Mouse (Mus musculus) CD4-positive helper T cell, adult 2 months (primary cell): ENCODE results near the gene Ankrd33b.

Experiments
- DNase-seq: peaks from one replicate; pipeline ENCODE4 v3.0.0-alpha.2; 2012; ENCODE audit warnings: low read depth, missing footprints, low spot score

Gene Ankrd33b

DNA sequence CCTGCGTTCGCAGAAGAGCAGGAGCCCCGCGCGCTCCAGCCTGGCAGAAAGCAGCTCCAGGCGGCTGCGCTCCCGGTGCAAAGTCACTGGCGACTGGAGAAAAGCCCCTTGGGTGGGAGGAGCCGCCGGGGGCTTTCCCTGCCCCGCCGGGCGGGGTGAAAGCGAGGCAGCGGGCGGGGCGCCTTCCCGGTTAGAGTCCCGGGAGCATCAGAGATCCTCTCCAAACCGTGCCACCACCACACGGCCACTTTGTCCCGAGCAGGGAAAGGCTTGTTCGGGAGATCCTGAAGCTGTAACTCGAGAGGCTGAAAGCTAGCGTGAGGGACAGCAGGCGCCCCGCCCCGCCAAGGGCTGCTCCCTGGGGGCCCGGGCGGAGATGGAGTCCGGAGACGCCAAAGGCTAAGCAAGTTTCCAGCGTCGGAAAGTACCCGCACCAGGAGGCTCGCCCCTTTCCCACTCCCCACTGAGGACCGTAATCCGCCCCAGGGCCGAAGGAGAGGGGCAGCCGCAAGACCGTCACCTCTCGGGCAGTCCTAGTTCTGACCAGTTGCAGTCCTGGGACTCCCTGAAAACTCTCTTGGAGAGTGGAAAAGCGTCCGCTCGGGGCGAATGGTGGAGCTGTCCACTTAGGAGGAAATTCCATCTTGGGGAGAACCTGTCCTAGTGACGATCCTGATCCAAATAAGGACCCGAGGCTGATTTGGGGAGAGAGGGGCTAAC, at the start of gene Ankrd33b:
Gene Ankrd33b, minus strand, starts transcription at position 246 of the 720 bp plus-strand sequence.
- no peak for DNase-seq

DNA sequence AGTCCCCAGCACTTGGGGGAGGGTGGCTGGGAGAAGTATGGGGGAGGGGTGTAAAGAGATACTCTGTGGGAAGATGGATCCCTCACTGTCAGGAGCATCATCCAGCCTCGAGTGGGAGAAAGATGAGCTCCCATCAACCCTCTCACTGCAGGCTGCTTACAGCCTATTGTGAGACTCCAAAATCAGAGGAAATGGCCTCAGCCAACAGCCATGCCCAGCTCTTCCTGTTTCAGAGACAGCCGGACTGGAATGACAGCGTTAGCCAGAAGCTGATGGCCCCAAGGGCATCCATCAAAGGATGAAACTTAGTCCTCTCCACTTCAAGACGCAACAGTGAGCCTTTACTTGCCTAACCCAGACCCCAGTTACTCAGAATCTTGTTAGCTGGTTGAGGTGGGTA, 47.7 kb upstream of the Ankrd33b start:
- DNase-seq: no peak

DNA sequence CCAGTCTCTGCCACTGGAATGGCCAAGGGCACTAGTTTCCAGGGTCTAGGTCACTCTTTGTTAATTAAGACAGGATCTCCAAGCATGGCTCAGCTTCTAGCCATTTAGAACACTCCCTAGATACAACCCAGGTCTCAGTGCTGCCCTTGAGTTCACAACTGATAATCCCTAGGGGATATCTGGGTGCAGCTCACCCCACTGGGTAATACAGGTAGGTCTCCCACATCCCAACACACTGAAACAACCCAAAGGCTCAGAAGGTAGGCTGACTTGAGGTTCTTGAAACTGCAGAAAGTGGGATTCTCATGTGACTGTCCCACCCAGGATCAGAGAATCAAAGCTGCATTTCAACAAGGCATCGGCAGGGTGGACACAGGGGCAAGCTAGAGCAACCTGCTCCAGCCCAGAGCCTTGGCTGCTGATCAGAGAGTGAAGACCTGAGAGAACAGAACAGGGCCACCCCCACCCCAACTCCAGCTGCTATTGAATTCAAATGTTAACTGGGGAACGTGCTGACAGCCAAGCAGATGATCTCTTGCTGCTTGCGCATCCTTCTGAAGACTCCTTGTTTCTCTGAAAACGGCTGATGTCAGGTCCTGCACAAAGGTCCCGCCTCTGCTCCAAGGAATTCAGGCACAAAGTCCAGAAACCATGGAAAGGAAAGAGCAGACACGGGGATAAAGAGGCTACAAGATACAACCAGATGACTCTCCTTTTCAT, 46.8 kb upstream of the Ankrd33b start:
- no peak for DNase-seq

DNA sequence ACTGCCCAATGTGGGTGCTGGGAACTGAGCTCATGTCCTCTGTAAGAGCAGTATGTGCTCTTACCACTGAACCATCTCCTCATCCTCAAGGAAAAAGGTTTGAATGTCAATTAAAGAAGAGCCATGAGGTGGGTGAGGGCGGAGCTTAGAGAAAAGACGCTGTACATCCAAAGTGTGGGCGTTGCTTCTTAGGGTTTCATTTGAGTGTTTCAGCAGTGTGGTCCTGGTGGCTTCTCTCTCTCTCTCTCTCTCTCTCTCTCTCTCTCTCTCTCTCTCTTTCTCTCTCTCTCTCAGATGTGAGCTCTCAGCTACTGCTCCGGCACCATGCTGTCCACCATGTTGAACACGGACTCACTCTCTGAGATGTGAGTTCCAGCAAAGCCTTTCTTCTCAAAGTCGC, 46.1 kb upstream of the Ankrd33b start:
- no peak for DNase-seq

DNA sequence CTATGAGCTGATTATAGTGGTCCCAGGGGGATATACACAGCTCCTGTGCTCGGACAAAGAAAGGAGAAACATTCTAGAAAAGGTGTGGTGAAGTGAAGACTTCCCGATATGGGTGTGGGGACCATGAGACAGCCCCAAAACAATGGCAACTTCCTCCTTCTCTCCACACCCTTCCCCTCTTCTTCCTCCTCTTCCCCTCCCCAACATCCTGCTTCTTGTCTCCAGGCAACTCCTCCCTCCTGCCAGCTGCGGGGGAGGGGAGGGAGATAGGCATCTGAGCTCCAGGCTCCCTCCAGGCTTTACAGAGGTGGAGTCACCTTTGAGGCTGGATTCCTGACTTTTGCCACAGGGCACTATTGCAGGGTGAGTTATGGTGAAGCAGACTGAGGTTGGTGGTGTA, 45.4 kb upstream of the Ankrd33b start:
- no peak for DNase-seq

DNA sequence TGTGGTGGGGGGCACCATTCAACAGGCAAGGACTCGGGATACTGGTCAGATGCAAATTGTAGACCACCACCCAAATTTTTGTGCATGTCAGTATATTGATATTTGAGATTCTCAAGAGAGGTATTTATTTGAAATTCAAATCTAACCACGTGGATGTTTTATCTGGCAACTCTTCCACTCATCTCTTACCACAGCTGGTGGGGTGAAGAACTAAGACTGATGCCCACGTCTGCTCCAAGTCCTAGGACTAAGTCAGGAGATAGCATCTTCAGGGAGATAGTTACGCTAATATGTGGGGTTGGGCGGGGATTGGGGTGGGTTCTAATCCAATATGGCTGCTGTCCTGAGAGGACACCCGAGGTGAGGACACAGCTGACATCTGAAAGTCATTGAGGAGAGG, 44.9 kb upstream of the Ankrd33b start:
- DNase-seq: no peak

DNA sequence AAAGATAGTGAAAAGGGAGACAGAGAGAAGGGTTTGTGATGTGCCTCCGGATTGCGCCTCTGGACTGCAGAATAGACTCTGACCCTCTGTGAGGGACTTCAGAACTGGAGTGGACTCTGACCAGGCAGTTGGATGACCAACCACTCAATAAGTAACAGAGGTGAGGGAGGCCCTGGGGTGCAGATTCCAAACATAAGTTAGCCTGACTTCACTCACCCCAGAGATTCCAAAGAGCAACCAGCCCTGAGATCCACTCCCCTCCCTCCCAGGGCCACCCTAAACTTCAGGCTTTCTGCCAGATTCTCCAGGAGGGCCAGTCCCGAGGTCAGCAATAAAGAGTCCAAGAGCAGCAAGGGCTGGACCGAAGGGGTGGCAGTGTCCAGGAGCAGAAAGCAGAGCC, 40.0 kb upstream of the Ankrd33b start:
- no peak for DNase-seq

DNA sequence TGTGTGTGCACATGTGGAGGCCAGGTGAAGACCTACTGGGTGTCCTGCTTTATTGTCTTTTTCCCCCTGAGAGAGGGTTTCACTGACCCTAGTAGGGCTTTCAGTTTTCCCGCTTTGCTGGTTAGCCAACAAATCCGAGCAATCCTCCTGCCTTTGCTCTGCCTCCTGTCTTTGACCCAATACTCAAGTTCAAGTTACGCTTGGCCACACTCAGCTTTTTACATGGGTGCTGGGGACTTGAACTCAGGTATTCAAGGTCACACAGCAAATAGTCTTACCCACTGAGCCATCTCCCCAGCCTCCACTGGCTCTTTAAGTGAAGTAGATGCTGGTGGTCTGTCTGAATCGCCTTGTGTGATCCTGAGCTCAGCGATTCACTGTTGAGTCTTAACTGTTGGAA, 39.4 kb upstream of the Ankrd33b start:
- no peak for DNase-seq

DNA sequence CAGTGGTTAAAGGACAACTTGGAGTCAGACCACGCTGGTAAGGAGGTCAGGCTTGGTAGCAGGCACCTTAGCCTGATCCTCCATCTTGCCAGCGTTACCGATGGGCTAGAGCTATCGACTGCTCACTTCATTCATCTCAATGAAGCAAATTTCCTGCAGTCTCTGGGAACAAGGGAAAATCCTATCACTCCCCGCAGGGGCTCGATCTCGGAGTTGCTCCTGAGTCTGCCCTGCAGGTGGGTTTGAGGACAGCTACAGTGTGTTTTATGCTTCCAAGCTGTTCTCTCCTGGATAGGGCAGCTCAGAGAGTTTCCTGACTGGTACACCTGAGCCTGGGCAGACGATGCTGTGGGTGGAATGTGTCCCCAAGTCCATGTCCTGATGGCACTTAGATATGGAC, 36.8 kb upstream of the Ankrd33b start:
- no peak for DNase-seq

DNA sequence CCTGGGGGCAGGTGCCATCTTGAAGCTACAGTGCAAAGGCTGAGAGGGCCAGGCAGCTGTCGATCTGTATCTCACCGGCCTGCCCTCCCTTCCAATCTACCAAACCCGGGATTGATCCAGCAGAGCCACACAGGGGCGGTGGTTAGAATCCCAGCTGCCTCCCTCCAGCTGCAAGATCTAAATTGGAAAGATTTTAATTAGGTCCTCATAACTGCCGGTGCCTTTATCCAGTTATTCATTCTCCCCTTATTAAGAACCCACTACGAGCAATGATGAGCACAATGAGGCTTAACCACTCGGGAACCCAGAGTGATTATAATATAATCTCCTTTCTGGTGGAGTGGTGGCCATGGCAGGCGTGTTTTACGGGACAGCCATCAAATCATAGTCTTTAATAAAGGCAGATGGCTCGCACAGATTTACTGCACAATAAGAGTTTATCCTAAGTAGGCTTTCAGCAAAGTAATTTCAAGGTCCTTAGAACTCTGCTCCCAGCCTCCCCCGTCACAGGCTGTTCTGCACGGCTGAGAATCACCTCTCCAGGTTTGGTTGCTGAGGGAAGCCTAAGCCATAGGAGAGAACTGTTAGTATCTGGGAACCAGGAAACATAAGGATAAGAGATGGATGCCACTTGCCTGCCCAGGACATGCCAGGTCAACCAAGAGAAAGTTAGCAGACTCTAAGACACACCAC, 34.8 kb upstream of the Ankrd33b start:
- no peak for DNase-seq

DNA sequence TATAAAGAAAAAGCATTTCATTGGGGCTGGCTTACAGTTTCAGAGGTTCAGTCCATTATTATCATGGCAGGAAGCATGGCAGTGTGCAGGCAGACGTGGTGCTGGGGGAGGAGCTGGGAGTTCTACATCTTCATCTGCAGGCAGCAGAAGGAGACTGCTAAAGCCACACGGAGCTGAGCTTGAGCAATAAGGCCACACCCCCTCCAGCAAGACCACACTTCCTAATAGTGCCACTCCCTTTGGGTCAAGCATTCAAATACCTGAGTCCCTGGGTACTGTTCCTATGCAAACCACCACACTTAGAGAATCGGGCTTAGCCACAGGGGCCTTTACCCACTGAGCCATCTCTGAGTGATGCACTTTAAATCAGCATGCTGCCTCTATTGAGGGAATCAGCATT, 33.4 kb upstream of the Ankrd33b start:
- no peak for DNase-seq

DNA sequence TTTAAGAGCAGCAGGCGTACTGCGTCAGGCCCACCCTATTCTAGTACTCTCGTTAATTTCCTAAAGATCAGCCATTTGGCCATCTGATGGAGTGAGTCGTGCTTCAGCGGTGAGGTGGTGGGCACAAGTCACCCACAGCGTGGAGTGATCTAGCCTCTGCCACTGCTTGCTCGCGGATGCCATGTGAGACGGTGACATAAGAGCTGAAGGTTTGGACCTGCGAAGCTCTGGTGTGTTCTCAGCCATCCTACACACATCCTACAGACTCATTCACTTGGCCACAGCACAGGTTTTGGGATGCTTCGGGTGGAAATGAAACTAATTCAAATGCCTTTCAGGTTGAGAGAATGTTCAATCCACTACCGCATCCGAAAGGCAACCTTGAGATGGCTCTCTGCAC, 31.2 kb upstream of the Ankrd33b start:
- DNase-seq: no peak

DNA sequence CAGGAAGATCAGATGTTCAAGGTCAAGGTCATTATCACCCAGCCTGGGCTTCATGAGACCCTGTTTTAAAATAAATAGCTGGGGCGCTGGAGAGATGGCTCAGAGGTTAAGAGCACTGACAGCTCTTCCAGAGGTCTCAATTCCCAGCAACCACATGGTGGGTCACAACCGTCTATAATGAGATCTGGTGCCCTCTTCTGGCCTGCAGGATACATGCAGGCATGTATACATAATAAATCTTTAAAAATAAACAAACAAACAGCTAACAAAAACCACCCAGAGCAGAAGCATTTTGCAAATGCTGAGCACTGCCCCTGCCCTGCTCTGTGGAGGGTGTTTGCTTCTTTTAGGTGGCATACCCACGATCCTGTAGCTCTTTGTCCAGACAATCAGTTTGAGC, 29.9 kb upstream of the Ankrd33b start:
- DNase-seq: no peak

DNA sequence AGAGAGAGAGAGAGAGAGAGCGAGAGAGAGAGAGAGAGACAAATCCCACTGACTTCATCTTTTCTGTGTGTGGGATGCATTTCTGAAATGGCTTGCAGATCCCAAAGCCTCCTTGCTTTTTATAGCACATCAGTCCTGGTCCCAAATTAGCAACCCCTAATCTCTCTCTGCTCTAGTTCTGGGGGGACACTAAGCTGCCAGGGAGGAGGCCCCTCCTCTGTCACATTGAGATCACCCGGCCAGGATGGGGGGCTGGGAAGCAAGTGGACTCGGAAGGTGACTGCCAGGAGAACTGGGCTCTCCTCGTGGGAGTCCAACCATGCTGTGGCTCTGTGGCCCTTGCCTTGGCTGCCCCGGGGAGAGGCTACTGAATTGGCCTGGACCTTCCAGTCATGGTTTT, 29.2 kb upstream of the Ankrd33b start:
- DNase-seq: no peak

DNA sequence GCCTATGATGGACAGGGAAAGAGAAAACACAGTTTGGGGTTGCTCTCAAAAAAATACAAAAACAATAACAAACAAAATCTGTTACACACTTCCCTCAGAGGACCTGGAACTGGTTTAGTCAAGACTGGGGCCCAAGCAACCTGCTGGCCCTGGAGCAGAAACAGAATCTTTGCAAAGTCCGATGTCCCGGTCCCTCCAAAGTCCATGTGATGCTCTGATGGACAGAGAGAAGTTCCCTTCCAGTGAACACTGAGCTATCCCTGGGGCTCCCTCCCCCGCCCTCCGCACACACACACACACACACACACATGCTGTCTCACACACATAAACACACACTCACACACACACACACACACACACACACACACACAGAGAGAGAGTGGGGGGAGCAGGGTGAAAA, 28.5 kb upstream of the Ankrd33b start:
- no peak for DNase-seq

DNA sequence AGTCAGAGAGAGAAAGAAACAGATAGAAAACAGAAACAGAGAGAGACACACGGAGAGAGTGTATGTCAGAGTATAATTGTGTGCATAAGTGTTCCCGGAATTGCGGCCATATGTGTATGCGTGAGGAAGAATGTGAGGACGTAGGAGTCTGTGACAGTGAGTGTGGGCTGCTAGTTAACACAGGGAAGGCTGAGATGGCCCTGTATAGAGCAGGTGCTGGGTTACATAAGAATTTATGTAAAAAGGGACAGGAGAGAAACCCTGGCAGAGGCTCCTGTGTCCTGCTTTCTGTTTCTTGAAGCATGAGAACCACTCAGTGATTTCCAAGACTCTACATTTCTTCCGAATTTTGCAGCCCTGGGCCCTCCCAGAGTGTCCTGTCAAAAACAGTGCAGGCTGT, 25.9 kb upstream of the Ankrd33b start:
- no peak for DNase-seq

DNA sequence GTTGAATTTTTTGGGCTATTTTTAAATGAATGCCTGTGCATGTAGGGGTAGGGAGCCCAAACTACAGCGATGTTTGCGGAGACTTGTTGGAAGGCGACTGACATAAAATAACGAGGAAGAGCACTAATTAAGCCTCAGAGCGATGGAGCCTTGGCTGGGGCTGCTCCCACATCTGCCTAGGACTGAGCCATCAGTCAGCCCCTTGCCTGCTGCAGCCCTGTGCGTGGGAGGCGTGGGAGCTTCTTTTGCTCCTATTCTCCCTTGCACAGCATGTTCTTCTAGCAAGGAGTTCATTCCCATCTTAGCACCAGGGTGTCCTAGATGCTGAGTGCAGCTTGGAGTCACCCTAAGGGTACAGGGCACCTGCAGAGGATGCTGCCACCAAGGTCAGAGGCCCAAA, 25.2 kb upstream of the Ankrd33b start:
- DNase-seq: no peak

DNA sequence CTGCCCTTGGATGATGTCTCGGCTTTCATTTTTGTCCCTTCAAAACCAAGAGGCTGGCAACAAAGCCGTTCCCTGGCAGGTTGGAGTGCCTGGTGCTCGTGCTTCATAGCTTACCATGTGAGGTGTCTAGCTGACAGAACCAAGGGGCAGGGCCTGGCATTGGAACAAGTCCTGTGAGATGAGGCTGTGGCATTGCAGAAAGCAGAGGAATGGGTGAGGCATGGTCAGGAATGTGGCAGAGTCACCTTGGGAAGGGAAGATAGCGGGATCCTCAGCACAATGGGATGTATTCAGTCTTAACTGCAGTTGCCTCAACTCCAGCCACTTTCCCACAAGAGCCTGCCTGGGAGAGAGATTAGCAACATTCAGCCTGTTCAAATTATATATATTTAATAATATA, 24.6 kb upstream of the Ankrd33b start:
- no peak for DNase-seq

DNA sequence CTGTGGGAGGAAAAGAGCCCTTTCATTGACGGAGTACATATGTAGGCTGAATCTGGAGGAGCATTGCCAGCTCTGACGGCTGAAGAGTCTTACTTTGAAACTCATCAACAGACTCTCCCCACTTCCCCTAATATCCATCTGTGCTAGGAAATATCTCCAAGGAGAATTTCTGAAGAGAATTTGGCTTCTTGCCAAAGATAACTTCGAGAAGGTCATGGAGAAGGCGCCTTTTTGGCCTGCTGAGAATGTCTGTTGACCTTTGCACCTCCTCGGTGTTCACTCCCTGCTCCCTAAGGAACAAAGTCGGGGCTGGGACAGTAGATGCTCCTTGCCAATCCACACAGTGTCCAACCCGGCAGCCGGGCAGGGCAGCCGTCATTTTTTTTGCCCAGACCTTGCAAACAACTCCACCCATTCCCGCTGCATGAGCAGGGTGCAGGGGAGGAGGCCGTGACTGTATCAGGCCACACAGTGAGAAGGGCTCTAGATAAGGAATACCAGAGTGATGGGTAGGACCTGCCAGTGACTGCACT, 14.5 kb upstream of the Ankrd33b start:
- DNase-seq: no peak

DNA sequence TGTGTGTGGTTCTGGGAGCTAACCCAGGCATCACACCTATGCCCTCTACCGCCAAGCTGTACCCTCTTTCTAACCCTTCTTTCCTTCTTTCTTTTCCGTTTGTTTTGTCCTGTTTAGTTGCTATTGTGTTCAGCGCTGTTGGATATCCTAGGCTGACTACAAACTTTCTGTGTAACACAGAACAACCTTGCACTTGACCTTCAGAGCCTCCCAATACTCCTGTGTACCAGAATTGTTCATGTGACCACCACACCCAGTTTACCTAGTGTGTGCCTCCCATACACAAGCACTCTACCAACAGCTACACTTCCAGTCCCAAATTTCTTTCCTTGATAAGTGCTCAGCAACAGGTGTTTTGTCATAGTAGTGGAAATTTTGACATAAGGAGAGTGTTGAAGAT, 11.9 kb upstream of the Ankrd33b start:
- DNase-seq: no peak

DNA sequence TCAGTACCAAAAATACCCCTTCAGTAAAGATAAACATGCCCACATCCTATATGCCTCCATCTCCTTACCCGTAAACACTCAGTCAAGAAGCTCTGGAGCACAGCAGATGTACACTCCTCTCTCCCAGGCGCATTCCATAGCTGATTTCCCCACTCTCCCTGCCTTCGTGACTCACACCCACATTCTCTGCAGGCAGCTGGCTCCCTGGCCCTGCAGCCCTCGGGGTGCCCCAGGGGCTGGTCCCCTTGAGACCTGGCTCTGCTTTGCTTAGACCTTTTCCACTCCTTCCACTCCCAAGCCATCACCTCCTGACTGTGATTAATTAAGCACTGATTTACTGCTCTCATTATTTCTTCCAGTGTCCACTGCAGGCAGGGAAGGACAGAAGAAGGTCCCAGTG, 7.7 kb upstream of the Ankrd33b start:
- DNase-seq: no peak

DNA sequence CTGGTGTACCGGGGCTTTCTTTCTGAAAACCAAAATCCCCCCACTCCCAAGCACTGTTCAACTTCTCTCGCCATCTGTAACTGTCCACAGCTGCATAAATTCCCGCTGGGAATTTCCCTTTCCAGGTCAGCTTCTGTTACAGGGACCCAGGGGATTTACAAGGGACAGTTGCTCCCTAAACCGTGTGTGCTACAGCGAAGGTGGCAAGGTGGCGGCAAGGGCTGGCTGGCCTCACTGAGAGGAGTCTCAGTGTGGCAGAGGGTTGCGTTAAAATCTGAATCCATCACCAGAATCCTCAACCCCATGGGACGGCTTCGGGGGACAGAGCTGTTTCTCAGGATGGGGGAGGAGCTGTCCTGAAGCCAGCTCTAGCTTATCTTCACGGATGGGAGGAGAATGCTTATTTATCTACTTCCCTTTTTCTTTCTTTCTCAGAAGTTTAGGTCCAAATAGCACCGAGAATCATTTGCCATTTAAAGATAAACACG, 1.6 kb upstream of the Ankrd33b start:
- no peak for DNase-seq

DNA sequence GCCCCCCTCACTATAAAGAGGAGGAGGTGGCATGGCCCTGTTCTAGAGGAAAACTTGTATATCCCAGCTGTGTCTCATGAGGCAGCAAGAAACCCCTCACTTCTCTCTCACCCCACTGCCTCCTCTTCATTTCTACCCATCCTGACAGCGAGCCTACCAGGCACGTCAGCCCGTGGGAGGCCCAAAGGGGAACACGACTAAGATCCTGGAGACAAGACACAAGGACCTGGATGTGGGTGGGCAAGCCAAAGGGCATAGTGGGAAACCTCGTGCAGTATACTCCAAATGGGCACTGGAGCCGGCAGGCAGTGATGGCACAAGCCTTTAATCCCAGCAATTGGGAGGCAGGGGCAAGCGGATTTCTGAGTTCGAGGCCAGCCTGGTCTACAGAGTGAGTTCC, 1.0 kb upstream of the Ankrd33b start:
- DNase-seq: no peak
